Comparison of ENCODE assay signal across 17 mouse cellular contexts in genomic region chr1:191269648-191269952, GRCm38 (mm10). TPM values are rescaled to one million over a fixed set of nuclear protein-coding genes. Genes with fewer than 3 reads are reported as not detected.
DNase-seq lines count a peak whose midpoint lies in the region; ATAC-seq and TF ChIP-seq lines count a peak whose summit lies in the region.
"Had no signal": no experiment of that assay in that cellular context is flagged by ENCODE, and none has a peak within 500 bp of the region (broad histone marks: within the 10 kb centered on the region; RNA-seq: fewer than 3 reads in every experiment).

No protein-coding gene starts in this region.

- no peak for DNase-seq in heart, adult 18-20 months
- peak; percentile 19 for DNase-seq in 416B (ENCODE audit: low read depth)
- DNase-seq in midbrain, postnatal 0 days (ENCODE audit: low spot score): no peak
- no peak for DNase-seq in layer of hippocampus, adult 8-10 months (ENCODE audit: low spot score in 2 of 2)
- DNase-seq: adrenal gland, adult 8-10 months; cerebellum, adult 11-12 months; kidney, postnatal 4 days had no signal

- no peak for TF ChIP-seq CTCF in midbrain, postnatal 0 days (IDR thresholded peaks at IDR 0.05)

- H3K36me3 ChIP-seq in heart, embryonic 15.5 days: no peaks in the 10 kb centered on the region
- no peaks in the 10 kb centered on the region for H3K36me3 ChIP-seq in heart, embryonic 16.5 days (ENCODE audit: control insufficient read depth, insufficient read depth)
- H3K36me3 ChIP-seq in macrophage (ENCODE audit: inconsistent target): no peaks in the 10 kb centered on the region
- H3K36me3 ChIP-seq in midbrain, postnatal 0 days (ENCODE audit: insufficient read depth, low read length): no peaks in the 10 kb centered on the region
- H3K36me3 ChIP-seq: embryonic facial prominence, embryonic 12.5 days; midbrain, embryonic 12.5 days; neural tube, embryonic 15.5 days had no signal

- H3K4me2 ChIP-seq in heart, embryonic 15.5 days: peak overlapping the region; percentile 28
- H3K4me2 ChIP-seq in heart, embryonic 16.5 days (ENCODE audit: low read depth, low read length): peak overlapping the region; percentile 22; the same call in 1 of the 2 replicates
- no peak overlapping the region for H3K4me2 ChIP-seq in midbrain, postnatal 0 days (ENCODE audit: low read depth, low read length, poor library complexity, severe bottlenecking)
- H3K4me2 ChIP-seq: embryonic facial prominence, embryonic 12.5 days; midbrain, embryonic 12.5 days; neural tube, embryonic 15.5 days had no signal

- ATAC-seq in heart, embryonic 15.5 days (replicated peaks; ENCODE audit: insufficient number of reproducible peaks, insufficient read depth, low FRiP score, low read depth): peak; percentile 48
- peak; percentile 57 for ATAC-seq in heart, embryonic 16.5 days (replicated peaks; ENCODE audit: extremely low read depth, insufficient read depth, low FRiP score)
- ATAC-seq in midbrain, postnatal 0 days (ENCODE audit: low FRiP score): no peak
- ATAC-seq: CD4-positive, CD25-positive, alpha-beta regulatory T cell, adult 4 months; forebrain, postnatal 0 days; intestine, postnatal 0 days; Patski had no signal

- H3K4me1 ChIP-seq in heart, embryonic 15.5 days (replicated peaks): peaks cover 29% of the 10 kb centered on the region
- H3K4me1 ChIP-seq in heart, embryonic 16.5 days (ENCODE audit: control insufficient read depth, insufficient read depth, low read length): peaks cover 23% of the 10 kb centered on the region
- no peaks in the 10 kb centered on the region for H3K4me1 ChIP-seq in midbrain, postnatal 0 days (ENCODE audit: insufficient read depth, low read length)
- H3K4me1 ChIP-seq: midbrain, embryonic 12.5 days had no signal

- peaks cover 46% of the 10 kb centered on the region for H3K79me2 ChIP-seq in macrophage (ENCODE audit: inconsistent target)

- peak overlapping the region; percentile 83 for H3K27ac ChIP-seq in heart, embryonic 15.5 days
- peak overlapping the region; percentile 83 for H3K27ac ChIP-seq in heart, embryonic 16.5 days (ENCODE audit: low read length)
- peak overlapping the region; percentile 98 for H3K27ac ChIP-seq in macrophage
- H3K27ac ChIP-seq in midbrain, postnatal 0 days (ENCODE audit: low read depth, low read length): no peak overlapping the region
- H3K27ac ChIP-seq: embryonic facial prominence, embryonic 12.5 days; midbrain, embryonic 12.5 days; neural tube, embryonic 15.5 days had no signal

- H3K4me3 ChIP-seq in heart, embryonic 15.5 days: no peak overlapping the region
- no peak overlapping the region for H3K4me3 ChIP-seq in heart, embryonic 16.5 days (ENCODE audit: low read length)
- H3K4me3 ChIP-seq in macrophage (ENCODE audit: inconsistent target): no peak overlapping the region
- no peak overlapping the region for H3K4me3 ChIP-seq in midbrain, postnatal 0 days (ENCODE audit: low read depth, low read length)
- H3K4me3 ChIP-seq: embryonic facial prominence, embryonic 12.5 days; midbrain, embryonic 12.5 days; neural tube, embryonic 15.5 days had no signal

- no peaks in the 10 kb centered on the region for H3K9me3 ChIP-seq in heart, embryonic 15.5 days (replicated peaks)
- no peaks in the 10 kb centered on the region for H3K9me3 ChIP-seq in heart, embryonic 16.5 days (replicated peaks; ENCODE audit: control insufficient read depth, low read length)
- no peaks in the 10 kb centered on the region for H3K9me3 ChIP-seq in midbrain, postnatal 0 days (ENCODE audit: low read length)
- H3K9me3 ChIP-seq: embryonic facial prominence, embryonic 12.5 days; midbrain, embryonic 12.5 days; neural tube, embryonic 15.5 days had no signal

- no peaks in the 10 kb centered on the region for H3K27me3 ChIP-seq in heart, embryonic 15.5 days
- H3K27me3 ChIP-seq in heart, embryonic 16.5 days (ENCODE audit: control insufficient read depth, insufficient read depth, low read length): no peaks in the 10 kb centered on the region
- no peaks in the 10 kb centered on the region for H3K27me3 ChIP-seq in midbrain, postnatal 0 days (ENCODE audit: insufficient read depth, low read length)
- H3K27me3 ChIP-seq: embryonic facial prominence, embryonic 12.5 days; midbrain, embryonic 12.5 days; neural tube, embryonic 15.5 days; Patski had no signal

- H3K9ac ChIP-seq in heart, embryonic 15.5 days: 0 out of 2 replicates have a peak overlapping the region, but pooled peaks have one; percentile 9
- peak overlapping the region; percentile 18; the same call in 1 of the 2 replicates for H3K9ac ChIP-seq in heart, embryonic 16.5 days (ENCODE audit: low read length)
- H3K9ac ChIP-seq in midbrain, postnatal 0 days (replicated peaks; ENCODE audit: low read length, poor library complexity, severe bottlenecking): no peak overlapping the region
- H3K9ac ChIP-seq: embryonic facial prominence, embryonic 12.5 days; forebrain, postnatal 0 days; midbrain, embryonic 12.5 days; neural tube, embryonic 15.5 days had no signal

- WGBS in heart, embryonic 15.5 days: 27% methylated on average over 8 of the region's 8 CpGs
- WGBS in heart, embryonic 16.5 days: 27% methylated on average over 8 of the region's 8 CpGs
- under 1% methylated on average over 8 of the region's 8 CpGs for WGBS in macrophage (ENCODE audit: missing documents)
- WGBS in midbrain, postnatal 0 days: 51% methylated on average over 8 of the region's 8 CpGs

RNA-seq across cellular contexts. Expression of gene Nenf, which starts 48.4 kb away (rescaled TPM):
- polyA plus RNA-seq in heart, embryonic 15.5 days (2015; fragmentation: Nextera tagmentation; extraction: Ambion mirVana): 108 and 121 TPM in 2 replicates
- 100 to 1,000 TPM; 101 to 108 TPM for total RNA-seq in heart, adult 18-20 months (2021)
- polyA plus RNA-seq in heart, embryonic 16.5 days (2015; fragmentation: Nextera tagmentation; extraction: Ambion mirVana): 112 and 114 TPM in 2 replicates
- 10 to 100 TPM in 1 of 26 experiments, 1 to 10 TPM in 14, not detected in 11; 1.4 to 13.4 (median 2.5) TPM for total RNA-seq in macrophage (2018; cell fraction: chromatin; rRNA removed)
- total RNA-seq in macrophage (2018; cell fraction: cytosol; rRNA removed): 10 to 100 TPM; 48.8 to 69.1 (median 56.8) TPM
- total RNA-seq in macrophage (2018; cell fraction: nucleus; rRNA removed): 10 to 100 TPM in 18 of 26 experiments, 1 to 10 TPM in 8; 3.8 to 23.1 (median 13.1) TPM
- 30.8 to 55.9 TPM (median 45.1 TPM) in 3 replicates for polyA plus RNA-seq in macrophage (2018)
- total RNA-seq in midbrain, postnatal 0 days (2014; rRNA removed): 168 and 184 TPM in 2 replicates
- 185 and 200 TPM in 2 replicates for polyA plus RNA-seq in midbrain, postnatal 0 days (2015; fragmentation: Nextera tagmentation; extraction: Ambion mirVana)
- total RNA-seq in layer of hippocampus, adult 8-10 months (2022): 10 to 100 TPM; 57.8 to 80.1 (median 66.1) TPM

RNA-seq across cellular contexts. Expression of gene Atf3, which starts 51.8 kb away (rescaled TPM):
- polyA plus RNA-seq in heart, embryonic 15.5 days (2015; fragmentation: Nextera tagmentation; extraction: Ambion mirVana): 14.0 and 14.3 TPM in 2 replicates
- 10 to 100 TPM; 11.7 to 19.1 TPM for total RNA-seq in heart, adult 18-20 months (2021)
- 14.6 and 16.8 TPM in 2 replicates for polyA plus RNA-seq in heart, embryonic 16.5 days (2015; fragmentation: Nextera tagmentation; extraction: Ambion mirVana)
- total RNA-seq in macrophage (2018; cell fraction: chromatin; rRNA removed): 100 to 1,000 TPM in 22 of 26 experiments, 10 to 100 TPM in 4; 71.4 to 886 (median 177) TPM
- total RNA-seq in macrophage (2018; cell fraction: cytosol; rRNA removed): 1,000 to 10,000 TPM in 3 of 26 experiments, 100 to 1,000 TPM in 23; 230 to 1,349 (median 405) TPM
- total RNA-seq in macrophage (2018; cell fraction: nucleus; rRNA removed): 1,000 to 10,000 TPM in 2 of 26 experiments, 100 to 1,000 TPM in 24; 130 to 1,042 (median 343) TPM
- polyA plus RNA-seq in macrophage (2018): 201 to 678 TPM (median 211 TPM) in 3 replicates
- 0.80 and 3.5 TPM in 2 replicates for total RNA-seq in midbrain, postnatal 0 days (2014; rRNA removed)
- polyA plus RNA-seq in midbrain, postnatal 0 days (2015; fragmentation: Nextera tagmentation; extraction: Ambion mirVana): 1.2 and 1.3 TPM in 2 replicates
- total RNA-seq in layer of hippocampus, adult 8-10 months (2022): 1 to 10 TPM in 3 of 4 experiments, under 1 TPM in 1; 0.80 to 7.7 (median 3.5) TPM
- polyA plus RNA-seq: CD4-positive, CD25-positive, alpha-beta regulatory T cell, adult 4 months had no signal

RNA-seq across cellular contexts. Expression of gene Tmem206, which starts 56.1 kb away (rescaled TPM):
- 14.3 and 18.3 TPM in 2 replicates for polyA plus RNA-seq in heart, embryonic 15.5 days (2015; fragmentation: Nextera tagmentation; extraction: Ambion mirVana)
- 1 to 10 TPM; 3.1 to 4.0 TPM for total RNA-seq in heart, adult 18-20 months (2021)
- 16.5 and 19.4 TPM in 2 replicates for polyA plus RNA-seq in heart, embryonic 16.5 days (2015; fragmentation: Nextera tagmentation; extraction: Ambion mirVana)
- 10 to 100 TPM in 23 of 26 experiments, 1 to 10 TPM in 3; 5.9 to 95.6 (median 32.8) TPM for total RNA-seq in macrophage (2018; cell fraction: chromatin; rRNA removed)
- 10 to 100 TPM; 37.3 to 87.6 (median 63.9) TPM for total RNA-seq in macrophage (2018; cell fraction: cytosol; rRNA removed)
- total RNA-seq in macrophage (2018; cell fraction: nucleus; rRNA removed): 100 to 1,000 TPM in 9 of 26 experiments, 10 to 100 TPM in 17; 18.7 to 147 (median 77.3) TPM
- polyA plus RNA-seq in macrophage (2018): 54.6 to 94.7 TPM (median 76.4 TPM) in 3 replicates
- 19.7 and 23.2 TPM in 2 replicates for total RNA-seq in midbrain, postnatal 0 days (2014; rRNA removed)
- polyA plus RNA-seq in midbrain, postnatal 0 days (2015; fragmentation: Nextera tagmentation; extraction: Ambion mirVana): 27.6 and 28.3 TPM in 2 replicates
- total RNA-seq in layer of hippocampus, adult 8-10 months (2022): 10 to 100 TPM in 3 of 4 experiments, 1 to 10 TPM in 1; 9.0 to 15.2 (median 11.7) TPM

Comparison
In these comparisons a context has a peak if more than half of its experiments do, and no peak if none do; other contexts are left out.
1. RNA of gene Atf3, which starts 51.8 kb away (polyA plus RNA-seq): 201 to 678 TPM in macrophage; 14.6 to 16.8 TPM in heart, embryonic 16.5 days, 14.0 to 14.3 TPM in heart, embryonic 15.5 days and 1.2 to 1.3 TPM in midbrain, postnatal 0 days; every median in the first group is over 10 times any median in the second.